Mouse (Mus musculus) kidney, adult 2 months (tissue): ENCODE results near the gene Det1.

Experiments used
- CTCF ChIP-seq: fragments of 200-500 bp; conservative IDR thresholded peaks from 2 replicates; pipeline ENCODE4 v1.5.1; 2011; ENCODE audit warnings: low read depth, mild to moderate bottlenecking, control low read depth, low read length, moderate library complexity, mixed read lengths; ENCODE audit not compliant: insufficient read depth, insufficient read length
- POLR2A ChIP-seq: fragments of 200-500 bp; IDR thresholded peaks from one replicate; pipeline ENCODE4 v1.6.1; 2011; ENCODE audit warnings: low read depth, low read length, control low read depth

DNA sequence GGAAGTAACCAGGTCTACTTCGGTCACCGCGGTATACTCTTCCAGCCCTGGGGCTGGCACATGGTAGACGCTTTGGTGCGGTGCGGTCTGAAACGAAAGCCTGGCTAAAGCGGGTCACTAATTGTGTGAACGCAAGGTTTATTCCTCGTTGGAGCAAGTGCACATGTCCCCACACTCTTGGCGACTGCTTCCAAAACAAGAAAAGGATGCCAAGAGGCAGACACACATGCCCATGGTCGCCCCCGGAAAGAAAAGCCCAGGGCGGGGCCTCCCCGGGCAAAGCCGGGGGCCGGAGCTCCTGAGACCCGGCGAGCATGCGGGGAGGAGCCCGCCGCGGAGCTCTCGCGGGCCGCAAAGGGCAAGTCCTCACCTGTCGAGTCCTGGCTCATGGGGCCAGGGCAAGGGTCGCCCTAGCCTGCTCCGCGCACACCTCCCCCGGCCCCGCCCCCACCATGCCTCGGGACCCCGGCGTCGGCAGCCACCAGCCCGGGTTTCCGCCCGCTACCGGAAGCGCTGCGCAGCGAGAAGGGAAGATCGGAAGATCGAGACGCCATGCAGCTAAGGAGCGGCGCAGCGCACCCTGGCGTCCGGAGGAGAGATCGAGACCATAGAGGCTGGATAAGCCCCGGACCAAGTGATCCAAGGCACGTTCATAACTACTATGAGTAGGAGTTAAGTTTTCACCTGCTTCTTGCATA is at the start of gene Det1:
- TF ChIP-seq CTCF (peak; percentile 91), POLR2A (peak; percentile 14)
